Mouse (Mus musculus) heart, adult 2 months (tissue): ENCODE measurements at regions not wholly inside any gene's neighbourhood (a gene's known extent, or its start where the extent isn't known, plus 50 kb on each side); places are given as distances from the start of the nearest gene placed in this dataset.

Source experiments
- CTCF ChIP-seq: fragments of 200-600 bp; IDR thresholded peaks from 2 replicates; pipeline ENCODE4 v1.8.1; 2022; ENCODE audit warnings: antibody characterized with exemption, mild to moderate bottlenecking, moderate library complexity
- EP300 ChIP-seq: fragments of 200-500 bp; IDR thresholded peaks from 2 replicates; pipeline ENCODE4 v1.6.1; 2011; ENCODE audit warnings: low read depth, low read length, control low read depth; ENCODE audit not compliant: insufficient read depth
- POLR2A ChIP-seq: fragments of 200-500 bp; IDR thresholded peaks from 2 replicates; pipeline ENCODE4 v1.6.1; 2011; ENCODE audit warnings: mild to moderate bottlenecking, low read depth, low read length, control low read depth; ENCODE audit not compliant: insufficient read depth

DNA sequence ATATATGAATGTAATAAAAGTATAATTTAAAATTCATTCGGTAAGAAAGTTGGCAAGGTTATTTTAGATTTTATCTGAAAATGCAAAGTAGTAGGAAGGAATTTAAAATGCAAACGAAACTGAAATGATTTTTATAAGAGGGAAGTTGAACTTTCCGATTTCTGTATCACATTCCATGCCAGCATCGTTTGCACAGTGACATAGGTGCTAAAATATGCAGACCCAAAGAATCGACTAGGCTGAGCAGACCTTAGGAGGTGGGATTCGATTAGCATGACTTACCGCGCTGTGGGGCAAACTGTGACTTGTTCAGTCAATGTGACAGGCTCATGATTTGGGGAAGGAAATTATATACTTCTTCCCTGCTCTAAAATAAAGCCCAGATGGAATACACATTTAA is 596.2 kb downstream of the Gm19410 start:
- TF ChIP-seq CTCF, result no peak
- no peak for TF ChIP-seq POLR2A
- no peak for TF ChIP-seq EP300
